Mouse (Mus musculus): ENCODE measurements around the gene Gm20695. TPM values are rescaled to one million over a fixed set of nuclear protein-coding genes. Genes with fewer than 3 reads are reported as not detected.
A peak's percentile ranks its signal among the peaks of the same experiment; 100 is the strongest.

Gm20695 gene
- total RNA-seq, 1 experiment from 2014 or later, result 7.3 TPM

DNA sequence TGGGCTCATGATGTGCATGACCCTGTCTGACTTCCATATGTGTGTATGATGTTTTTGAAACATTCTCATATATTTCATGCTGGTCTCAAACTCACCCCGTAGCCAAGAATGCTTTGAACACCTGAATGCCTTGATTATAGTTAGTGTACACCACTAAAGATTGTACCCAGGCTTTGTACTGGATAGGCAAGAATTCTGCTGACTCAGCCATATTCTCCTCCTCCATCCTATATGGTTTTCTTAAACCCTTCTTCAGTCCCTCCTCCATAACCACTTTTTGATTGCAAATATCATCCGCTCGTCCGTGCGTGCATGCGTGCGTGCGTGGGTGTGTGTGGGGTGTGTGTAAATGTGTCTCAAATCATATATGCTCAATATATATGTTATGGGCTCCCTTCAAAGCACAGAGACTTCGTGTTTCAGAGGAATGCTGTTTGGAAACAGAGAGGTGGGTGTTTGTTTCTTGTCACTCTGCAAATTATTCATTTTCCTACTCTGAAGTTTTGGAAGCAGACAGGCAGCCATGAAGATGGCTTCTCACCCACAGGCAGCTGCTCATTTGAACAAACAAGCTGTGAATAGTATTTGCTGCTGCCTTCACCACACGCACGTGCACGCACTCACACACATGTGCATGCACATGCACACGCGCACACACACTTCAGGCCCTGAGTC lies 7.3 kb downstream of the Gm20695 start:
- no peak for ATAC-seq (ENCODE audit: extremely low read depth, insufficient number of reproducible peaks, low FRiP score, poor library complexity, severe bottlenecking)

DNA sequence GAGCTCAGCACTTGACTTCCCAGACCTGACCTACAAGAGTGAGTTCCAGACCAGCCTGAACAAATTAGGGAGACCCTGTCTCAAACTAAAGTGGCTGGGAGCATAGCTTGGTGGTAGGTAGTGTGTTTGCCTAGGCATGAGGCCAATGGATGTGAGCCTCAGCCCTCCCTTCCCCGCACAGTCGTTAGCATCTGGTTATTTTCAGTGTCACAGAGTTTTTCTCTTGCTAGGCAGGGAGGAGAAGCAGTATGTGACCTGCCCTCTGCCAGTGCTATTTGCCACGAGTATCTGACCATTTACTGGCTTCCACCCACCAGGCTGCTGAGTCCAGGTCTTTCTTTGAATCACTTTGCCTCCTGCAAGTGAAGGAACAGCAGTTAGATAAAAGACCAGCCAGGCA lies 9.3 kb downstream of the Gm20695 start:
- no peak for ATAC-seq (ENCODE audit: extremely low read depth, insufficient number of reproducible peaks, low FRiP score, poor library complexity, severe bottlenecking)

DNA sequence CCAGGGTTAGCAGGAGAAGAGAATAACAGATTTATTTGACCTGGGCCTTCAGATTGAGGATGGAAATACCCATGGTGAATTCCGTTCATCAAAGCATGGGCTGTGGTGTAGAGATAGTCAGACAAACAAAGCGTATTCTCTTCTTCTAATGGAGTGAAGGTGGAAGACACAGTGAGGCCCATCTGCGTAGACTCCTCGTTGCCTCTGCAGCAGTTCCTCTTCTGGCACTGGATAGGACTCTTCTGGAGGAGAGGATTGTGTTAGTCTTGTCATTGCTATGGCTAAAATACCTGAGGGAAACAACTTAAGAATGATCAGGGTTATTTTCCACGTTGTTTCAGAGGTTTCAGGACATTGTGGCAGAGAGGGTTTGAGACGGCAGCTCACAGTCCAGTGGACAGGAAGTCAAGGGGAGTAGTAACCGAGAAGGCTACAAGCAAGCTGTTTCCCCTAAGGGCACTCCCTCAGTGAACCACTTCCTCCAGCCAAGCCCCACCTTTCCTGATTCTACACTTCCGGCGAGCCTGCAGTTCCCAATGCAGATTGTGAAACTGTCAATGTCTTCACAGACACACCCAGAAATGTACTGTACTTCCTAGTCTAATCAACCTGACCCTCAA lies 10.8 kb downstream of the Gm20695 start:
- ATAC-seq (ENCODE audit: extremely low read depth, insufficient number of reproducible peaks, low FRiP score, poor library complexity, severe bottlenecking), result peak; percentile 93

DNA sequence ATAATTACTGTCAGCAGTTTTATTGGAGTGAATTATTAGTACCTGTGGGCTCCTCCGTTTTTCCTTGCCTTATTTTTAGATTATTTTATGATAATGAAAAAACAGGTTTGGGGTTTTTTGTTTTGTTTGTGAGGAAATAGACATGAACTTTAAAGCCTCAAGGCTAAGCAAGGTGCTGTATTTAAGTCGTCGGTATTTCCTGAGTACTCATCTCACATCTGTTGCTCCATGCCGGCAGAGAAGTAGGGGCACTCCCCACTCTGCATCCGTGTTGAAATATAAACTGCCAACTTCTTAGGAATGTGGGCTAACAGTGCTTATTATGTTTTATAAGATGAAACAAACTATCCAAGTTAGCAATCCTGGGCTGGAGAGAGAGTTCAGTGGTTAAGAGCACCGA lies 11.6 kb downstream of the Gm20695 start:
- ATAC-seq (ENCODE audit: extremely low read depth, insufficient number of reproducible peaks, low FRiP score, poor library complexity, severe bottlenecking), result no peak

DNA sequence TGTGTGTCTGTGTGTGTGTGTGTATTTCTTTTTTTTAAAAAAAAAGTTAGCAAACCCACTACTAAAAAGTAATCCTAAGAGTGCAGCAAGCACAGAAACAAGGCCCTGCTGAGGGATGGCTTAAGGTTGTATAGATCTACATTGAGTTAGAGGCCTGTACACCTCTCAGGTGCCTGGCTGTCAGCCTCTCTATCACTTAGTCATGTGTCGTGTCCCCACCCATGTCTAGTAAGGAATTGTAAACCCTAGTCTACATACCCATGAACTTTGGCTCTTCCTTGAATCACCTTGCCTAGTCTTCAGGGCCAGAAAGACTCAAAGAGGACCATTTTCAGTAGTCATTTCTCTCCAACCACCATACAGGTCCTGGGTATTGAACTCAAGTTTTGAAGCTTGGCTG lies 12.1 kb downstream of the Gm20695 start:
- ATAC-seq (ENCODE audit: extremely low read depth, insufficient number of reproducible peaks, low FRiP score, poor library complexity, severe bottlenecking), result no peak

DNA sequence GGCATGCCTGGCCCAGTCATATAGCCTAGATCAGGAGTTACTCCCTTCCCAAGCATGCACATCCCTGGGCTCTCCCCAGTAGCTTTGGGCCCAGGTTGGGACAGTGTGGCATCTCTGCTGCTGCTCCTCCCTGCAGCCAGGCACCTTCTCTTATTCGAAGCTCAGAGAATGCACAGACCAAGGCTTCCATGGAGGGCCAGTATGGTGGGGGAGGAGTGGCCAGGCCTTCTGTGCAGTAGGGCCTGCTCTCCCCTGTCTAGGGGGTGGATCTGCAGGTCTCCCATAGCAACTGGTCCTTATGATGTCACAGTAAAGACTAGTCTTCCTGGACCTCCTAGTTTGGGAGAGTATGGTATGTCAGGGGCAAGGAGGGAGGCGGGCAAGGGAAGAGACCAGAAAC lies 23.0 kb downstream of the Gm20695 start:
- no peak for ATAC-seq (ENCODE audit: extremely low read depth, insufficient number of reproducible peaks, low FRiP score, poor library complexity, severe bottlenecking)

DNA sequence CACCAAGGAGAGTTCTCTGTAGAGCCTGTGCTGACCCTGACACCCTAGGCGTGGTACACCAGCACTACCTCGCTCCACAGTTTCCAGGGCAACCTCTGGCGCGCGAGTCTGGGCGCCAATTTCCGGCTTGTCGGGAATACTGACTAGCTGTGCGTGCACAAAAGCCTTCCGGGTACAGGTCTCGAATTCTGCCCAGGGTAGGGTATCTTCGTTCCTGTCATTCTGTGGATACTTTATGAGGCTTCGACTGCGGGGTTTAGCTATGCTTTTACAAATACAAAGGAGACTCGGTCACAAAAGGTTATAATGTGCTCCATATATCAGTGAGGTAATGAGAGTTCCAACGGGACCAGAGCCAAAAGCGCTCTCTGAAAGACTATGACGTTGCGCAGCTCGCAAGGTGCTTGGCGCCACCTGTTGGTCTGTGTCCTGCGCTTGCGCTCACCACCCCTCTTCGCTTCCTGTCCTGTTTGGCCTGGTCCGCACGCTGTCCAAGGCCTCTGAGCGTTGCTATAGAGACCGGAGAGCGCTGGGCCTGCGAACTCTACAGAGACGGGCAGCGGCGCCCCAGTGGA lies 24.2 kb downstream of the Gm20695 start, which contains the start of the genes 1700037C18Rik and Cluap1:
1700037C18Rik (minus strand) TSS at position 153 of the 575 bp plus-strand sequence.
Cluap1 (plus strand) TSS at position 265 of the 575 bp plus-strand sequence.
- ATAC-seq (ENCODE audit: extremely low read depth, insufficient number of reproducible peaks, low FRiP score, poor library complexity, severe bottlenecking), result peak; percentile 93

DNA sequence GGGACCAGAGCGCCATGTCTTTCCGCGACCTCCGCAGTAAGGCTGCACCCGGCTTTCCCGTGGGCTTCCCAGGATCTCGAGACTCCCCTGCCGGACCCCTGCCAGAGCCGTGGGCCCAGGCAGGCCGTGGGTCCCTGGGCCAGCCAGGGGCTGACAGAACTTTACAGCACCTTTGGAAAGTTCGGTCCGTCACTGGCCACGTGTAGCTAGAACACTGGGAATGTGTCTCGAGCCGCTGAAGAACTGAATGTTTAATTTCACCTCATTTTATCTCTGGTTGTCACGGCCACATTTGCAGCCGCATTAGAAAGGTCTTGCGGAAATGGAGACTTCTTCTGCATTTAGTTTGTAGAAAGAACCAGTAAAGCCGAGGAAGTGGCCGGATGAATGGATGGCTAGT lies 24.7 kb downstream of the Gm20695 start:
- ATAC-seq (ENCODE audit: extremely low read depth, insufficient number of reproducible peaks, low FRiP score, poor library complexity, severe bottlenecking), result no peak

DNA sequence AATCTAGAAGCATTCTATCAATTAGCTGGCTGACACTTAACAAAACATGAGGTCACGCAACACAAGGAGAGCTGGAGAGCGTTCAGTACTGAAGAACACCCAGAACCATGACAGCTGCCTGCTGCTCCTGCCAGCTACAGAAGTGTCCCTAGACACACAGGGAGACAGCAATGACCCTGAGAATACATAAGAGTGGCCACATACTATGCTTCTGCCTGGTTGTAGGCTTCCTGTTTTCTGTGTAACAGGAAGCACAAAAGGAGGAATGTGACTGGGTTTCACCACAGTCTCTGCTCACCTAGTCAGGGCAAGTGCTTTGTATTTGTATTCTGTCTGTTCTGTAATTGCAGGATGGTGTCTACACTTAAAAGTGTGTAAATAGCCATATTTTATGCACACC lies 36.3 kb downstream of the Gm20695 start:
- peak; percentile 41 for ATAC-seq (ENCODE audit: extremely low read depth, insufficient number of reproducible peaks, low FRiP score, poor library complexity, severe bottlenecking)

DNA sequence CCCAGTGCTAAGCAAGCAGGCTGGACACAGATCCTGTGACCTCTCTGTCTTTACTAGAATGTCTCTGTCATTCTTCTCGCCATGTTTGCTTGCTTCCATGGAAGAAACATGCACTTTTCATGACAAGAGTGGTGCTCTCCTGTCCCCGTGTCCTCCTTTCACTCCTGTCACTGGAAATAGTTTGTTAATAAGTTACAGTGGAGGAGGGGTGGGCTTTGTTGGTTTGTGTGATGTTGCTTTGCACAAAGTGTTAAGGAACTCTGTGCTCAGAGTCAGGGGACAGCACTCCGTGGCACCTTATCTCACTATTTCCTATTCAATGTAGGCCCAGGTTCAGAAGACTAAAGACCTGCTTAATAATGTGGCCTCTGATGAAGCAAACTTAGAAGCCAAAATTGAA lies 39.1 kb downstream of the Gm20695 start:
- ATAC-seq (ENCODE audit: extremely low read depth, insufficient number of reproducible peaks, low FRiP score, poor library complexity, severe bottlenecking), result no peak

DNA sequence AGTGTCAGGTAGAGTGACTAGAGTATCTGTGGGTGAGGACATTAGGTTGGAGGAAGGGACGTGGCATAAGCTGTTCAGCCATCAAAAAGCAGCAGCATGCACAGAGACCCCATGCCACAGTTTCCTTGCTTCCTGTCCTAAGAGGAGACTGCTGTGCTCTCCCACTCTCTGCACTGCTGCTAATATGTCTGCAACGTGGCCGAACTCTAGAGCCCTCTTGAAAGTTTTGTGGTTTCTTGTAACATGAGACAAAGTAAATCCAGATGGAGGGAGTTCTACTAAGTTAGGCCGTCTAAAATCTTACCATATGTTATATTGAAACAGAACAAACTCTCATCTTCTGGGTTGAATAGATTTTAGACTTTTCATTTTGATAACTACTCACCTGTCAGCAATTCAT lies 39.5 kb downstream of the Gm20695 start:
- ATAC-seq (ENCODE audit: extremely low read depth, insufficient number of reproducible peaks, low FRiP score, poor library complexity, severe bottlenecking), result no peak

DNA sequence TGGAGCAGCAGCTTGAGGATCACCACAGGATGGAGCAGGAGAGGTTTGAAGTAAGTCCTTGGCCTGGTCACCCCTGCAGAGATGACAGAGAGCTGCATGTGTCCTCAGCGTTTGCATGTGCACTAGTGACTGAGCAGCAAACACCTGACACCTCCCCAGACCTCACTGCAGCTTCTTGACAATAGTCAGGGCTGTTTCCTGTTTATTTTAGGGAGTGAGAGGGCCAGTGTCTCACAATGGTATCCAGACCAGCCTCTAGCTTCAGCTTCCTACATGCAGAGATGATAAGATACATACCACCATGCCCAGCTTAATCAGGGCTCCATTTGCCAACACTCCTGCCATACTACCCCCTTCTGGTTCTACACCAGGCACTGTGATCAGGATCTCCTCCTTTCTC lies 44.1 kb downstream of the Gm20695 start:
- ATAC-seq (ENCODE audit: extremely low read depth, insufficient number of reproducible peaks, low FRiP score, poor library complexity, severe bottlenecking), result no peak

DNA sequence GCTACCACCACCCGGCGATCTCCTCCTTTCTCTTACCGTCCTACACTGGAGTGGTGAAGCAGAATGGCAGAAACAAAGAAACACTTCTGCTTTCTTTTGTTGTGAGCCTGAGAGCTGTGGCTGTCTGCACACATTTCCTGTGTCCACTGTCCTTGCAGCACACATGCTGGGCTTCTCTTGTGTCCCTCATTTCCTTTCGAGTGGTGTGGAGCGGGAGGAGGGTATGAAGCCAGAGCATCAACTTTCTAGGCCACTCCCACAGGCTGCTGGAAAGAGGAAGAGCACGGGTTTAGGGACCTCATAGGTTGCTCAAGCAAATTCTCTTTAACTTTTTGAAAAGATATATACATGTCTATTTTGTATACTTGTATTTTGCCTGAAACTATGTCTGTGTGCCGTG lies 44.7 kb downstream of the Gm20695 start:
- peak; percentile 73 for ATAC-seq (ENCODE audit: extremely low read depth, insufficient number of reproducible peaks, low FRiP score, poor library complexity, severe bottlenecking)

DNA sequence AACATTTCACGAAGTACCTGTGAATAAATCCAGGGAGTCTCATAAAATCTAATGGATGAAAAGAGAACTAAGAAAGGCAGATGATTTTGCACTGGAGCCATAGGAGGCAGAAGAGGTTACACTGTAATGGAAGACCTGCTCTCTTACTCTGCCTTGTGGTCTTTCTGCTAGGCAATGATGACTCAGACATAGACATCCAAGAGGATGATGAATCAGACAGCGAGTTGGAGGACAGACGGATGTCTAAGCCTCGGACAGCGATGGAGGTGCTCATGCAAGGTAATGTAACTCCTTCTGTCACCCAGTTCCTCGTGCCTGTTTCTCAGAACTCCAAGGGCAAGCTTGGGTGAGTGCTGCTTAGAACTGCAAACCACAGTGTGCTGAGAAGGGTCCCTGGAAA lies 49.1 kb downstream of the Gm20695 start:
- no peak for ATAC-seq (ENCODE audit: extremely low read depth, insufficient number of reproducible peaks, low FRiP score, poor library complexity, severe bottlenecking)

DNA sequence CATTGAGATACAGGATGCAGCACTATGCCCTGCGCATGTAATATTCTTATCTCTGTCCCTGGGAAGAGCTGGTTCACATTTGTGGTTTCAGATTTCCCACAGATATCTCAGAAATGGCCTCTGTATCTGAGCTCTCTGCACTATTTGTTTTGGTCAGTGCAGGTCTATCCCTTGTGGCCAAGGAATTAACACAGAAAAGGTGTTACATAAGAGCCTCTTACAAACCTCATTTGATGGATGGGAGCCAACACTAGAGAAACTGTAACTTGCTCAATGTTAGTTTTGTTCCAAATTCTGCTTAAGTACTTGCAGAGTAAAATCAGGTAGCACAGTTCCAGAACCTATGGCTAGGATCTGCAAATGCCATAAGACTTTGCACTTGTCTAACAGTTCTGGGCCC lies 49.6 kb downstream of the Gm20695 start:
- ATAC-seq (ENCODE audit: extremely low read depth, insufficient number of reproducible peaks, low FRiP score, poor library complexity, severe bottlenecking), result no peak

DNA sequence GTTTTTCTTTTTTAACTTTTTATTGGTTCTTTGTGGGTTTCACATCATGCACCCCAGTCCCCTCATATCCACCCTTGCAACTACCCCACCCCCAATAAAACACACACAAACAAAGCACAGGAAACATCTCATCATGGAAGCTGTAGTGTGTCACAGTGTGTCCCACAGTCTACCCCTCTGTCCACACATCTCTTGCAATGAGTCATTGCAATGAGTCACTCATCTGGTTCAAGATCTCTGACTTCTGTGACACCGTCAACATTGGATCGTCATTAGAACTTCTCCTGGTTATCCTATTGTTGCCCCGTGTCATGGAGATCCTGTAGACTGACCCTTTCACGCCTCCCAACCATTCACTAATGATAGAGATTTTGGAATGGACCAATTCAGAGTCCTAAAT lies 50.3 kb downstream of the Gm20695 start:
- ATAC-seq (ENCODE audit: extremely low read depth, insufficient number of reproducible peaks, low FRiP score, poor library complexity, severe bottlenecking), result no peak

DNA sequence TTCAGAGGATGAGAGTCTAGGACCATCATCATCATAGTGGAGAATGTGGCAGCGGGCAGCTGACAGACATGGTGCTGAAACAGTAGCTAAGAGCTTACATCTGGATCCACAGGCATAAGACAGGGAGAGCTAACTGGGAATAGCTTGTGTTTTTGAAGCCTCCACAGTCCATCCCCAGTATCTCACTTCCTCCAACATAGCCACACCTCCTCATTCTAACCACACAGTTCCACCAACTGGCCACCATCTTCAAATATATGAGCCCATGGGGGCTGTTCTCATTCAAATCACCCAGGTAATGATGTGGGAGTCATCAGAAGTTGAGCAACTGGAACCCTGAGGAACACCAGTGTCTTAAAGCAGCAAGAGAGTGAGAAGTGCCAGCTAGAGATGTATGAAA lies 66.7 kb downstream of the Gm20695 start:
- no peak for ATAC-seq (ENCODE audit: extremely low read depth, insufficient number of reproducible peaks, low FRiP score, poor library complexity, severe bottlenecking)

DNA sequence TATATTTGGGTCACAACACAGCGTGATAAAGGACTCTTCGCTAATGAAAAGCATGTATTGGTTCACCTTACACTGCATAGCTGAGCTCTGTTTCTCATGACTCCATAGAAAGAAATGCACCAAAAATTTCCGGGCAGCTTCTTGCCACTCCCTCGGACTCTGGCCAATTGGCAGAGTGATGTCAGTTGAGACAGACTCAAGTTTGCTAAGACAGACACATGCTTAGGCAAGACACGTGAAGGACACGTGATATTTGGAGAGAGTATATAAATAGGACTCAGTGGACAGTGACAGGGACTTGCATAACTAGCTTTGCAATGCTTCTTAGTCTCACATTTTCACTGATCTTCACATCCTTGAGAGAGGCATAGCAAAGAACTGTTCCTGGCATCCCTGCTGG lies 71.9 kb downstream of the Gm20695 start:
- ATAC-seq (ENCODE audit: extremely low read depth, insufficient number of reproducible peaks, low FRiP score, poor library complexity, severe bottlenecking), result no peak

DNA sequence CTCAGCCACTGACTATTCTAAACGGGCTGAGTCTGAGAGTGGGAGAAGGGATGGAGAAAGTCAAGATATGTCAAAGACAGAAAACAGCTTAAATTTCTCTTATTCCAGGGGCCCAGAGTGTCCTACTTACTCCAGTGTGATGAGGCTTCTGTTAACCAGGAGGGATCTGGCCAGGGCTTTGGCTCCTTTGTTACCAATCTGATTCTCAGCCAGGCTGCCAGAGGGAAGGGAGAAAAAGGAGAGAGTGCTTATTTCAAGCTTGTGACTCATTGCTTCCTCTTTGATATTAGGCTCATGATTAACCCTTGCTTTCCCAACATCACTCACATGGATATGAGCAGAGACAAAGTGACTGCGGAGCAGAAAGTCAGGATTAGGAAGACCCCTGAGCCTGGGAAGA lies 74.8 kb downstream of the Gm20695 start:
- ATAC-seq (ENCODE audit: extremely low read depth, insufficient number of reproducible peaks, low FRiP score, poor library complexity, severe bottlenecking), result no peak

DNA sequence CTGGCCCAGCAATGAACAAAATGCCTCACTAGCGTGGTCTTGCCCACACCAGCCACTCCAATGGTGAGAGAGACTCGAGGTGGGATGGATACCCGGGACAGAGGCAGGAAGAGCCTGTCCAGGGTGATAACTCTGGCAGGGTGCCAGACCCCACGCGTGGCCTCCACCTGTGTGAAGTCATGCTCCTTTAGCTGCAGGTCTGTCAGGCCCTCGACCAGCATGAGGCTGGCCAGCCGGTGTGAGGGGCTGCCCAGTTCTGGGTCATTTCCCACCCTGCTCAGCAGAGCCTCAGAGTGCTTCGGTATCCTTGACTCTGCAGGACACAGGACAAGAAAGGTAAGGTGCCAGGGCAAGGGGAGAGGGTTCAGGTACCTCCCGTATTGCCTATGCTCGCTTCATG lies 80.5 kb downstream of the Gm20695 start:
- no peak for ATAC-seq (ENCODE audit: extremely low read depth, insufficient number of reproducible peaks, low FRiP score, poor library complexity, severe bottlenecking)
